Mouse (Mus musculus) limb, embryonic 13.5 days (tissue): ENCODE data around the gene Mkrn2os. TPM values are rescaled to one million over a fixed set of nuclear protein-coding genes. Genes with fewer than 3 reads are reported as not detected.
A peak's percentile ranks its signal among the peaks of the same experiment; 100 is the strongest.

Experiments used
- ATAC-seq: fragments of 200-750 bp; cut with Nextera tagmentation; 2 replicates; pipeline ENCODE4 v1.8.0; 2017; ENCODE audit warnings: low read depth, moderate number of reproducible peaks, moderate TSS enrichment; ENCODE audit not compliant: low FRiP score
- H3K27ac ChIP-seq: fragments of 300-500 bp; sonication (generic); 2 replicates; pipeline ENCODE4 v1.5.1; 2015; ENCODE audit warnings: inconsistent platforms, mild to moderate bottlenecking, moderate library complexity
- H3K27me3 ChIP-seq: fragments of 300-500 bp; sonication (generic); 2 replicates; pipeline ENCODE4 v1.6.1; 2015; ENCODE audit warnings: mild to moderate bottlenecking, inconsistent platforms
- H3K36me3 ChIP-seq: fragments of 300-500 bp; sonication (generic); 2 replicates; pipeline ENCODE4 v1.6.1; 2015; ENCODE audit warnings: inconsistent platforms, mild to moderate bottlenecking, moderate library complexity
- H3K4me1 ChIP-seq: fragments of 300-500 bp; sonication (generic); 2 replicates; pipeline ENCODE4 v1.6.1; 2015; ENCODE audit warnings: inconsistent platforms
- H3K4me2 ChIP-seq: fragments of 300-500 bp; sonication (generic); replicated peaks from 2 replicates; pipeline ENCODE4 v1.6.1; 2015; ENCODE audit warnings: inconsistent platforms, mild to moderate bottlenecking, moderate library complexity
- H3K4me3 ChIP-seq: fragments of 300-500 bp; sonication (generic); 2 replicates; pipeline ENCODE4 v1.5.1; 2015; ENCODE audit warnings: moderate library complexity, mild to moderate bottlenecking, inconsistent platforms
- H3K9ac ChIP-seq: fragments of 300-500 bp; sonication (generic); 2 replicates; pipeline ENCODE4 v1.6.1; 2015; ENCODE audit warnings: mild to moderate bottlenecking, inconsistent platforms
- H3K9me3 ChIP-seq: fragments of 300-500 bp; sonication (generic); 2 replicates; pipeline ENCODE4 v1.6.1; 2016; ENCODE audit warnings: inconsistent platforms
- WGBS: fragments of 180-500 bp; shearing (Covaris S2); methylation state at CpG from one replicate; pipeline ENCODE4 v1.1.7; 2015; 5-methylcytosine and 5-hydroxymethylcytosine counted together
- polyA plus RNA-seq: library from polyadenylated mRNA; unstranded; fragments of >200 nt; fragmentation: Nextera tagmentation; extraction: Ambion mirVana; gene quantifications from 2 replicates; pipeline ENCODE4 v1.2.1, GENCODE M21; 2015

Mkrn2os gene
- polyA plus RNA-seq, 1 experiment from 2014 or later = 0.13 TPM

- peak; percentile 79 for ATAC-seq
- Histone ChIP-seq H3K36me3 (no peaks in the 10 kb centered on the region), H3K9ac (peak overlapping the region; percentile 63), H3K4me1 (peaks cover 7% of the 10 kb centered on the region), H3K4me2 (peak overlapping the region; percentile 65), H3K27me3 (no peaks in the 10 kb centered on the region), H3K9me3 (no peaks in the 10 kb centered on the region), H3K27ac (no peak overlapping the region), H3K4me3 (peak overlapping the region; percentile 38)
- WGBS = 20% methylated on average over 26 of the region's 26 CpGs
Measured at GRCm38 (mm10) chr6:115538645-115539429, 53.5 kb downstream of the Mkrn2os start.

DNA sequence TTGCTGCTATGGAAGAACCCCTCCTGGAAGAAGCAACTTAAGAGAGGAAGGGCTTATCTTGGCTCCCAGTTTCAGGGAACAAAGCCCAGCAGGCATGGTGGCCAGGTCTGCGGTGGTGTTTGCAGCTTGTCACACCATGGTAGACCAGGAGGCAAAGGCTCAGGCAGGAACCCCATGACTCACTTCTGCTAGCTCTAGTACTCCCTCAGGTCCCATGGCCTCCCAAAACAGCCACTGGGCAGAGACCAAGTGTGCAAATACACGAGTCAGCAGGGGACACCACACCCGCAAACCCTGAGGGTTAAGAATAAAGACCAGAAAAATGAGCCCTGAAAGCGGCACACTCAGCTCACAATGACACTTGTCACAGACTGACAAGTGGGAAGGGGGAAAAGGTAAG is 56.2 kb downstream of the Mkrn2os start:
- H3K27ac ChIP-seq = no peak overlapping the region
- H3K4me2 ChIP-seq = no peak overlapping the region
- WGBS = 72% methylated on average over 4 of the region's 4 CpGs
- H3K4me3 ChIP-seq = no peak overlapping the region
- 0 out of 2 replicates have a peak, but pooled peaks cover 3% of the 10 kb centered on the region for H3K4me1 ChIP-seq
- H3K27me3 ChIP-seq = no peaks in the 10 kb centered on the region
- H3K36me3 ChIP-seq = no peaks in the 10 kb centered on the region
- no peak for ATAC-seq
- H3K9ac ChIP-seq = no peak overlapping the region
- H3K9me3 ChIP-seq = no peaks in the 10 kb centered on the region

DNA sequence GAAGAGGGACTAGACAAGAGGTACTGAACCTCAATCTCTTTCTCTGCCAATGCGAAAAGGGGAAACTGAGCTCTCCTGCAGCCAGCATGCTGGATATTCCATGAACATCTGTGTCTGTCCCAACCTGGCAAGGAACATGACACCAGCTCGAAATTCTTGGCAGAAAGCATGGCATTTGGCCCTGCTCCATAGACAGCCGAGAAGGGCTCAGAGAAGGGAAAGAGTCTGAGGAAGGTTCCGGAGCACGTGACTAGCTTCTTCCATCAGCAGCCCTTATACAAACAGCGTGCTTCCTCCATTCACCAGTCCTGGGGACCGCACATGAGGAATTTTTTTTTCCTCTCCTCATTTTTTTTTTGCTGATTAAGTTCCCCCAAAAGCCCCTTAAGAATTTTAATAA is 57.8 kb downstream of the Mkrn2os start:
- Histone ChIP-seq H3K4me1 (0 out of 2 replicates have a peak, but pooled peaks cover 3% of the 10 kb centered on the region), H3K9ac (no peak overlapping the region), H3K36me3 (no peaks in the 10 kb centered on the region), H3K9me3 (no peaks in the 10 kb centered on the region), H3K4me3 (no peak overlapping the region), H3K4me2 (no peak overlapping the region), H3K27me3 (no peaks in the 10 kb centered on the region), H3K27ac (no peak overlapping the region)
- 73% methylated on average over 7 of the region's 7 CpGs for WGBS
- ATAC-seq = no peak

Other genes starting within 250 kb of the Mkrn2os start
- 0.54 and 0.70 TPM in 2 replicates for gene Pparg, start 231.6 kb downstream of the Mkrn2os start, polyA plus RNA-seq
- gene Tsen2, start 47.9 kb downstream of the Mkrn2os start, polyA plus RNA-seq = 30.4 and 31.0 TPM in 2 replicates
- 26.9 and 30.2 TPM in 2 replicates for gene Mkrn2, start 9.3 kb upstream of the Mkrn2os start, polyA plus RNA-seq
- 108 and 111 TPM in 2 replicates for gene Raf1, start 84.1 kb upstream of the Mkrn2os start, polyA plus RNA-seq
- gene Tmem40, start 169.8 kb upstream of the Mkrn2os start, polyA plus RNA-seq = 2.6 and 3.4 TPM in 2 replicates
- 48.1 and 56.8 TPM in 2 replicates for gene Cand2, start 182.0 kb upstream of the Mkrn2os start, polyA plus RNA-seq
- gene Rpl32, start 216.2 kb upstream of the Mkrn2os start, polyA plus RNA-seq = 2,055 and 2,057 TPM in 2 replicates
- gene Efcab12, start 245.8 kb upstream of the Mkrn2os start, polyA plus RNA-seq = 0.41 and 0.54 TPM in 2 replicates